In genomic region chr12:59507431-59507830, GRCm38 (mm10) we compare ENCODE assay signal across 28 mouse cellular contexts.
"Had no signal": no experiment of that assay in that cellular context is flagged by ENCODE, and none has a peak within 500 bp of the region (broad histone marks: within the 10 kb centered on the region; RNA-seq: fewer than 3 reads in every experiment).

No protein-coding gene starts in this region.

- H3K36me3 ChIP-seq: heart, embryonic 13.5 days; heart, embryonic 15.5 days; hindbrain, embryonic 13.5 days; hindbrain, embryonic 15.5 days; kidney, embryonic 15.5 days; limb, embryonic 13.5 days; limb, embryonic 15.5 days; liver, embryonic 12.5 days had no signal

- H3K9me3 ChIP-seq: heart, embryonic 13.5 days; heart, embryonic 15.5 days; hindbrain, embryonic 13.5 days; hindbrain, embryonic 15.5 days; kidney, embryonic 15.5 days; limb, embryonic 13.5 days; limb, embryonic 15.5 days; liver, embryonic 12.5 days had no signal

- H3K27ac ChIP-seq: gastrocnemius, adult 2 months; heart, adult 2 months; heart, embryonic 13.5 days; heart, embryonic 15.5 days; hindbrain, embryonic 13.5 days; hindbrain, embryonic 15.5 days; hindbrain, postnatal 0 days; kidney, embryonic 15.5 days; kidney, postnatal 0 days; limb, embryonic 13.5 days; limb, embryonic 15.5 days; liver, embryonic 12.5 days; liver, embryonic 14.5 days had no signal

- H3K4me3 ChIP-seq: gastrocnemius, adult 2 months; heart, adult 2 months; heart, embryonic 13.5 days; heart, embryonic 15.5 days; hindbrain, embryonic 13.5 days; hindbrain, embryonic 15.5 days; kidney, embryonic 15.5 days; limb, embryonic 13.5 days; limb, embryonic 15.5 days; liver, embryonic 12.5 days had no signal

- H3K9ac ChIP-seq: heart, embryonic 13.5 days; heart, embryonic 15.5 days; hindbrain, embryonic 13.5 days; hindbrain, embryonic 15.5 days; kidney, embryonic 15.5 days; limb, embryonic 13.5 days; limb, embryonic 15.5 days; liver, embryonic 12.5 days; liver, embryonic 14.5 days had no signal

- H3K4me1 ChIP-seq: heart, embryonic 13.5 days; heart, embryonic 15.5 days; hindbrain, embryonic 13.5 days; hindbrain, embryonic 15.5 days; kidney, embryonic 15.5 days; limb, embryonic 15.5 days; liver, embryonic 12.5 days had no signal

- H3K4me2 ChIP-seq: heart, embryonic 11.5 days; heart, embryonic 13.5 days; heart, embryonic 15.5 days; hindbrain, embryonic 13.5 days; hindbrain, embryonic 15.5 days; kidney, embryonic 15.5 days; limb, embryonic 13.5 days; limb, embryonic 15.5 days; liver, embryonic 12.5 days had no signal

- H3K27me3 ChIP-seq: heart, embryonic 13.5 days; heart, embryonic 15.5 days; hindbrain, embryonic 13.5 days; hindbrain, embryonic 15.5 days; kidney, embryonic 15.5 days; limb, embryonic 13.5 days; limb, embryonic 15.5 days; liver, embryonic 12.5 days had no signal

- ATAC-seq: hindbrain, postnatal 0 days; intestine, embryonic 16.5 days; liver, embryonic 12.5 days had no signal

- DNase-seq: gastrocnemius, adult 2 months; gastrocnemius, postnatal 10 days; gastrocnemius, postnatal 25 days; heart, adult 11 months; heart, adult 2 months; heart, postnatal 14 days; heart, postnatal 36 days; kidney, adult 11 months; kidney, adult 2 months; kidney, adult 9 months; kidney, postnatal 14 days; kidney, postnatal 36 days; layer of hippocampus, adult 9-11 months; layer of hippocampus, postnatal 36 days; left cerebral cortex, postnatal 4 days had no signal
